ENCODE assay signal across 20 mouse cellular contexts in genomic region chr17:26366792-26367191, GRCm38 (mm10). TPM values are rescaled to one million over a fixed set of nuclear protein-coding genes. Genes with fewer than 3 reads are reported as not detected.
DNase-seq lines count a peak whose midpoint lies in the region; ATAC-seq and TF ChIP-seq lines count a peak whose summit lies in the region.
"Had no signal": no experiment of that assay in that cellular context is flagged by ENCODE, and none has a peak within 500 bp of the region (broad histone marks: within the 10 kb centered on the region; RNA-seq: fewer than 3 reads in every experiment).

No protein-coding gene starts in this region.

- peaks cover 54% of the 10 kb centered on the region for H3K4me1 ChIP-seq in intestine, embryonic 14.5 days (replicated peaks; ENCODE audit: control insufficient read depth, insufficient read depth, low read length)
- H3K4me1 ChIP-seq in intestine, postnatal 0 days (replicated peaks; ENCODE audit: control insufficient read depth, insufficient read depth, low read length), result 0 out of 2 replicates have a peak, but pooled peaks cover 6% of the 10 kb centered on the region
- H3K4me1 ChIP-seq in stomach, embryonic 15.5 days, result peaks cover 61% of the 10 kb centered on the region

- H3K27ac ChIP-seq in gastrocnemius, adult 2 months, result no peak overlapping the region
- H3K27ac ChIP-seq in intestine, embryonic 14.5 days (ENCODE audit: low read depth), result peak overlapping the region; percentile 87
- no peak overlapping the region for H3K27ac ChIP-seq in intestine, postnatal 0 days (ENCODE audit: low read depth, low read length)
- peak overlapping the region; percentile 84 for H3K27ac ChIP-seq in stomach, embryonic 15.5 days
- H3K27ac ChIP-seq: embryonic facial prominence, embryonic 12.5 days; forebrain, embryonic 15.5 days; hindbrain, embryonic 15.5 days had no signal

- intact Hi-C loops in gastrocnemius, adult 2 months (cut with DNase I), result no loop called here

- H3K9ac ChIP-seq in intestine, embryonic 14.5 days (ENCODE audit: low read length), result no peak overlapping the region
- H3K9ac ChIP-seq in intestine, postnatal 0 days (ENCODE audit: low read depth, low read length), result no peak overlapping the region
- no peak overlapping the region for H3K9ac ChIP-seq in stomach, embryonic 15.5 days
- H3K9ac ChIP-seq: embryonic facial prominence, embryonic 12.5 days; forebrain, embryonic 15.5 days; heart, embryonic 12.5 days; hindbrain, embryonic 15.5 days had no signal

- H3K4me2 ChIP-seq in intestine, embryonic 14.5 days (ENCODE audit: low read length), result no peak overlapping the region
- H3K4me2 ChIP-seq in intestine, postnatal 0 days (replicated peaks; ENCODE audit: low read depth), result no peak overlapping the region
- H3K4me2 ChIP-seq in stomach, embryonic 15.5 days, result no peak overlapping the region
- H3K4me2 ChIP-seq: embryonic facial prominence, embryonic 12.5 days; forebrain, embryonic 15.5 days; heart, embryonic 12.5 days; hindbrain, embryonic 15.5 days had no signal

- H3K27me3 ChIP-seq in intestine, embryonic 14.5 days (replicated peaks; ENCODE audit: control insufficient read depth, insufficient read depth, low read length), result no peaks in the 10 kb centered on the region
- H3K27me3 ChIP-seq in intestine, postnatal 0 days (replicated peaks; ENCODE audit: control insufficient read depth, insufficient read depth, low read length), result no peaks in the 10 kb centered on the region
- H3K27me3 ChIP-seq in stomach, embryonic 15.5 days (replicated peaks), result no peaks in the 10 kb centered on the region
- H3K27me3 ChIP-seq: embryonic facial prominence, embryonic 12.5 days; forebrain, embryonic 15.5 days; hindbrain, embryonic 15.5 days had no signal

- no peaks in the 10 kb centered on the region for H3K9me3 ChIP-seq in intestine, embryonic 14.5 days (ENCODE audit: control insufficient read depth, low read length)
- no peaks in the 10 kb centered on the region for H3K9me3 ChIP-seq in intestine, postnatal 0 days (ENCODE audit: control insufficient read depth)
- no peaks in the 10 kb centered on the region for H3K9me3 ChIP-seq in stomach, embryonic 15.5 days
- H3K9me3 ChIP-seq: embryonic facial prominence, embryonic 12.5 days; forebrain, embryonic 15.5 days; G1E; heart, embryonic 12.5 days; hindbrain, embryonic 15.5 days had no signal

- TF ChIP-seq CTCF in gastrocnemius, adult 2 months (IDR thresholded peaks at IDR 0.05), result no peak
- no peak for TF ChIP-seq CTCF in intestine, postnatal 0 days (IDR thresholded peaks at IDR 0.05; ENCODE audit: low read depth)

- peak; percentile 3 for DNase-seq in gastrocnemius, adult 2 months
- DNase-seq in gastrocnemius, postnatal 4 days (ENCODE audit: low spot score in 2 of 2), result no peak
- DNase-seq in intestine, embryonic 14.5 days (ENCODE audit: low spot score), result no peak
- no peak for DNase-seq in urinary bladder, adult 18-20 months (ENCODE audit: low spot score in 2 of 2)
- no peak for DNase-seq in thymus, postnatal 36 days
- DNase-seq: adrenal gland, postnatal 10 days; B cell, adult 2 months; cerebellum, adult 11-12 months; cerebellum, adult 9-10 months; cerebellum, postnatal 25 days; gastrocnemius, postnatal 10 days; heart, postnatal 10 days had no signal

- no peak for ATAC-seq in intestine, embryonic 14.5 days (replicated peaks; ENCODE audit: low FRiP score, low TSS enrichment, low read depth)
- no peak for ATAC-seq in intestine, postnatal 0 days
- ATAC-seq in stomach, embryonic 15.5 days (ENCODE audit: insufficient read depth, low FRiP score, low read depth), result no peak
- ATAC-seq: CD4-positive, CD25-positive, alpha-beta regulatory T cell, adult 4 months; forebrain, embryonic 15.5 days had no signal

- 50% methylated on average over 4 of the region's 4 CpGs for WGBS in intestine, embryonic 14.5 days
- 60% methylated on average over 4 of the region's 4 CpGs for WGBS in intestine, postnatal 0 days
- WGBS in stomach, embryonic 15.5 days, result 57% methylated on average over 4 of the region's 4 CpGs

- no peaks in the 10 kb centered on the region for H3K36me3 ChIP-seq in intestine, embryonic 14.5 days (ENCODE audit: control insufficient read depth, insufficient read depth, low read length)
- no peaks in the 10 kb centered on the region for H3K36me3 ChIP-seq in intestine, postnatal 0 days (ENCODE audit: control insufficient read depth, insufficient read depth)
- H3K36me3 ChIP-seq in stomach, embryonic 15.5 days, result no peaks in the 10 kb centered on the region
- H3K36me3 ChIP-seq: embryonic facial prominence, embryonic 12.5 days; forebrain, embryonic 15.5 days; G1E; heart, embryonic 12.5 days; hindbrain, embryonic 15.5 days had no signal

- H3K4me3 ChIP-seq in gastrocnemius, adult 2 months, result no peak overlapping the region
- no peak overlapping the region for H3K4me3 ChIP-seq in intestine, embryonic 14.5 days (ENCODE audit: low read depth, low read length)
- no peak overlapping the region for H3K4me3 ChIP-seq in intestine, postnatal 0 days (ENCODE audit: low read depth, low read length)
- no peak overlapping the region for H3K4me3 ChIP-seq in stomach, embryonic 15.5 days (replicated peaks)
- H3K4me3 ChIP-seq: embryonic facial prominence, embryonic 12.5 days; forebrain, embryonic 15.5 days; heart, embryonic 12.5 days; hindbrain, embryonic 15.5 days had no signal

RNA-seq across cellular contexts. Expression of gene Neurl1b, which starts 47.8 kb away (rescaled TPM):
- total RNA-seq in gastrocnemius, adult 2 months (2021), result 1 to 10 TPM; 2.3 to 2.6 TPM
- total RNA-seq in gastrocnemius, postnatal 4 days (2021), result 10 to 100 TPM; 16.8 to 17.2 TPM
- 2.3 and 3.1 TPM in 2 replicates for polyA plus RNA-seq in intestine, embryonic 14.5 days (2014; fragmentation: Nextera tagmentation; extraction: Ambion mirVana)
- polyA plus RNA-seq in intestine, postnatal 0 days (2015; fragmentation: Nextera tagmentation; extraction: Ambion mirVana), result 1.5 TPM in 2 replicates
- polyA plus RNA-seq in stomach, embryonic 15.5 days (2015; fragmentation: Nextera tagmentation; extraction: Ambion mirVana), result 2.5 and 2.6 TPM in 2 replicates
- polyA plus RNA-seq: G1E had no signal

Comparison
In these comparisons a context has a peak if more than half of its experiments do, and no peak if none do; other contexts are left out.
1. H3K27ac ChIP-seq: peak in intestine, embryonic 14.5 days (single experiment) and stomach, embryonic 15.5 days (single experiment); none in gastrocnemius, adult 2 months (single experiment) and intestine, postnatal 0 days (single experiment).